Mouse (Mus musculus): Measurements from ENCODE around the gene Klf9.
"Not testable (repeated sequence)": the region's sequence is repeated elsewhere in the genome, so short reads cannot be mapped to it uniquely, and the experiment has no call there.

The Klf9 gene

GRCm38 (mm10) chr19:23141391-23142281 is 610 bp downstream of the Klf9 start:
- peak; percentile 57 for DNase-seq (ENCODE audit: low spot score)

GRCm38 (mm10) chr19:23142427-23143073 is 1.5 kb downstream of the Klf9 start:
- DNase-seq (ENCODE audit: low spot score) = no peak

GRCm38 (mm10) chr19:23143074-23143445 is 2.0 kb downstream of the Klf9 start:
- no peak for DNase-seq (ENCODE audit: low spot score)

- no peak for DNase-seq (ENCODE audit: low spot score)
Measured at GRCm38 (mm10) chr19:23143541-23143940, 2.5 kb downstream of the Klf9 start.

GRCm38 (mm10) chr19:23144031-23144430 is 3.0 kb downstream of the Klf9 start:
- no peak for DNase-seq (ENCODE audit: low spot score)

GRCm38 (mm10) chr19:23145146-23145545 is 4.1 kb downstream of the Klf9 start:
- no peak for DNase-seq (ENCODE audit: low spot score)

GRCm38 (mm10) chr19:23145575-23145974 is 4.5 kb downstream of the Klf9 start:
- DNase-seq (ENCODE audit: low spot score) = not testable (repeated sequence)

GRCm38 (mm10) chr19:23146409-23146861 is 5.4 kb downstream of the Klf9 start:
- DNase-seq (ENCODE audit: low spot score) = no peak

- DNase-seq (ENCODE audit: low spot score) = no peak
Measured at GRCm38 (mm10) chr19:23147026-23147966, 6.3 kb downstream of the Klf9 start.

- DNase-seq (ENCODE audit: low spot score) = no peak
Measured at GRCm38 (mm10) chr19:23149465-23150410, 8.7 kb downstream of the Klf9 start.

- no peak for DNase-seq (ENCODE audit: low spot score)
Measured at GRCm38 (mm10) chr19:23150556-23151265, 9.7 kb downstream of the Klf9 start.

GRCm38 (mm10) chr19:23151651-23152070 is 10.6 kb downstream of the Klf9 start:
- peak; percentile 55 for DNase-seq (ENCODE audit: low spot score)

GRCm38 (mm10) chr19:23152201-23152640 is 11.2 kb downstream of the Klf9 start:
- no peak for DNase-seq (ENCODE audit: low spot score)

GRCm38 (mm10) chr19:23152771-23153605 is 12.0 kb downstream of the Klf9 start:
- DNase-seq (ENCODE audit: low spot score) = no peak

GRCm38 (mm10) chr19:23153606-23154127 is 12.6 kb downstream of the Klf9 start:
- no peak for DNase-seq (ENCODE audit: low spot score)

GRCm38 (mm10) chr19:23159780-23160395 is 18.9 kb downstream of the Klf9 start:
- DNase-seq (ENCODE audit: low spot score) = no peak

- no peak for DNase-seq (ENCODE audit: low spot score)
Measured at GRCm38 (mm10) chr19:23162387-23162809, 21.4 kb downstream of the Klf9 start.

- DNase-seq (ENCODE audit: low spot score) = no peak
Measured at GRCm38 (mm10) chr19:23162877-23163276, 21.9 kb downstream of the Klf9 start.

- no peak for DNase-seq (ENCODE audit: low spot score)
Measured at GRCm38 (mm10) chr19:23163361-23163760, 22.3 kb downstream of the Klf9 start.
